Mouse (Mus musculus): ENCODE data around the gene Tmem145.

- no peak for TF ChIP-seq CTCF (IDR thresholded peaks at IDR 0.05; ENCODE audit: low read depth, low read length)
- TF ChIP-seq POLR2A (IDR thresholded peaks at IDR 0.05; ENCODE audit: borderline replicate concordance, low read depth, low read length) = no peak
Measured at GRCm38 (mm10) chr7:25326233-25326632, 20.3 kb downstream of the Tmem145 start.

Measured in bone marrow macrophage, adult 2 months (primary cell).